Mouse (Mus musculus): ENCODE results near the gene Shcbp1l. TPM values are rescaled to one million over a fixed set of nuclear protein-coding genes. Genes with fewer than 3 reads are reported as not detected.
"Not testable (repeated sequence)": the region's sequence is repeated elsewhere in the genome, so short reads cannot be mapped to it uniquely, and the experiment has no call there.

Gene Shcbp1l
- polyA plus RNA-seq, 1 experiment from 2014 or later: 0.40 TPM

DNA sequence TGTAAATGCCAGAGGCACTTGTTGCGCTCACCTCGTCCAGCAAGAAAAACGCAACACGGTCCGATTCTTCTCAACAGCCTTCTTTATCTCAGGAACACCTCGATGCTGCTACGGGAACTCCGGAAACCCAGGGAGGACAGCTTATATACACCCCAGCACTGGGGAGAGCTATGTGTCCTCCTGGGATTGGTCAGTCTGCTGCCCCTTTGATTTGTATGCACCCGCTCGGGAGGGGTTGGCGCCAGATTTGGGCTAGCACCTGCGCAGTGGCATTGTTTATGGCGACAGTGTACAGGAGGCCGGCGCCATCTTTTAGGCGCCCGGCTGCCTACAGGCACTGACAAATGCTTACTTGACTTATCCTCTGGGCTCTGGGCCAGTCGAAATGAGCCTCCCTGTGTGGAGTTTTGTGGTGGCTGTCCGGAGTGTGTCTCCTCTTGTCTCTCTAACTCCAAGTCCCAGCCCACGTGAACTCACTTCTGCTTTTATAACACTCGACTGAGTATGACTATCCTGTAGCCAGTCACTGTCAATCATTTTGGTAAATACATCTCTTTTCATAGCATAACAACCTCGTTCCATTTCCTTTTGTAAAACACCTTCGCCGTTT is 10.7 kb upstream of the Shcbp1l start:
- not testable (repeated sequence) for H3K36me3 ChIP-seq (ENCODE audit: control insufficient read depth, insufficient read depth, low read length); H3K4me3 ChIP-seq (ENCODE audit: low read depth, low read length); ATAC-seq (ENCODE audit: low FRiP score); H3K27me3 ChIP-seq (ENCODE audit: control insufficient read depth, insufficient read depth, low read length); H3K4me1 ChIP-seq (replicated peaks; ENCODE audit: control insufficient read depth, insufficient read depth, low read length); H3K9ac ChIP-seq (ENCODE audit: low read depth, low read length); DNase-seq (ENCODE audit: low spot score); H3K27ac ChIP-seq (ENCODE audit: low read depth, low read length); H3K9me3 ChIP-seq (ENCODE audit: control insufficient read depth, low read length); H3K4me2 ChIP-seq (replicated peaks; ENCODE audit: low read depth, low read length)
- WGBS: 88% methylated on average over 24 of the region's 24 CpGs

DNA sequence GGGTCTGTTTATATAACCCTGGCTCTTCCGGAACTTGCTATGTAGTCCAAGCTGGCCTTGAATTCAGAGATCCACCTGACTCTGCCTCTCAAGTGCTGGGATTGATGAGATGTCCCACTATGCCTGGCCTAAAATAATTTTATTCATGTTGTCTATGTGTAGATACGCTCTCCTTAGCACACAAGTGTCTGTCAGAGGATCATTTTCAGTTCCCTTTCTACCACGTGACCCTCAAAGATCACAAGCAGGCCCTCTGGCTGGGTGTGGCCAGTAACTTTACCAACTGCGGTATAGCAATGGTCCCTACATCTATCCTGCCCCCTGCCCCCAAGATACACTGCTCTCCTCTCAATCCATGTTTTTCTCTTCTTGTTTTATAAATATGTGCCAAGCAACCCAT is 10.0 kb upstream of the Shcbp1l start:
- ATAC-seq (ENCODE audit: low FRiP score): no peak
- 88% methylated on average over 4 of the region's 4 CpGs for WGBS
- no peak overlapping the region for H3K9ac ChIP-seq (ENCODE audit: low read depth, low read length)
- no peaks in the 10 kb centered on the region for H3K9me3 ChIP-seq (ENCODE audit: control insufficient read depth, low read length)
- no peak for DNase-seq (ENCODE audit: low spot score)
- H3K27me3 ChIP-seq (ENCODE audit: control insufficient read depth, insufficient read depth, low read length): no peaks in the 10 kb centered on the region
- no peak overlapping the region for H3K4me3 ChIP-seq (ENCODE audit: low read depth, low read length)
- no peak overlapping the region for H3K27ac ChIP-seq (ENCODE audit: low read depth, low read length)
- H3K4me2 ChIP-seq (replicated peaks; ENCODE audit: low read depth, low read length): no peak overlapping the region
- H3K4me1 ChIP-seq (replicated peaks; ENCODE audit: control insufficient read depth, insufficient read depth, low read length): no peaks in the 10 kb centered on the region
- H3K36me3 ChIP-seq (ENCODE audit: control insufficient read depth, insufficient read depth, low read length): no peaks in the 10 kb centered on the region

DNA sequence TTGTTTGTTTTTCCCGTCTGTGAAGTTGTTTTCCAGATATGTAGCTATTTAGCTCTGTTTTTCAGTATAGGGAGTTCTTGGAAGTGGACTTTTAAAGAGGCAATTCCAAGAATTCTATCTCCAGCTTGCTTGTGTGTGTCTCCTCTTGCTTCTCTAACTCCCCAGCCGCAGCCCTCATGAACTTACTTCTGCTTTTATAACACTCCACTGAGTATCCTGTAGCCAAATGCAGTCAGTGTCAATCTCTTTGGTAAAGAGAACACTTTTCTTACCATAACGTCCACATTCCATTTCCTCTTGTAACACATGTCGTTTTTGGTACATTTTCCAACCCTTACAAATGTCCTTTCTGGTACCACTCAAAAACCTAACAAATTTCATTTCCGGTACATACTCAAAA is 9.2 kb upstream of the Shcbp1l start:
- not testable (repeated sequence) for H3K4me3 ChIP-seq (ENCODE audit: low read depth, low read length); DNase-seq (ENCODE audit: low spot score); H3K9me3 ChIP-seq (ENCODE audit: control insufficient read depth, low read length); ATAC-seq (ENCODE audit: low FRiP score); H3K4me1 ChIP-seq (replicated peaks; ENCODE audit: control insufficient read depth, insufficient read depth, low read length); H3K27me3 ChIP-seq (ENCODE audit: control insufficient read depth, insufficient read depth, low read length); H3K9ac ChIP-seq (ENCODE audit: low read depth, low read length); H3K36me3 ChIP-seq (ENCODE audit: control insufficient read depth, insufficient read depth, low read length); H3K27ac ChIP-seq (ENCODE audit: low read depth, low read length); H3K4me2 ChIP-seq (replicated peaks; ENCODE audit: low read depth, low read length)
- WGBS: 83% methylated on average over 2 of the region's 5 CpGs

DNA sequence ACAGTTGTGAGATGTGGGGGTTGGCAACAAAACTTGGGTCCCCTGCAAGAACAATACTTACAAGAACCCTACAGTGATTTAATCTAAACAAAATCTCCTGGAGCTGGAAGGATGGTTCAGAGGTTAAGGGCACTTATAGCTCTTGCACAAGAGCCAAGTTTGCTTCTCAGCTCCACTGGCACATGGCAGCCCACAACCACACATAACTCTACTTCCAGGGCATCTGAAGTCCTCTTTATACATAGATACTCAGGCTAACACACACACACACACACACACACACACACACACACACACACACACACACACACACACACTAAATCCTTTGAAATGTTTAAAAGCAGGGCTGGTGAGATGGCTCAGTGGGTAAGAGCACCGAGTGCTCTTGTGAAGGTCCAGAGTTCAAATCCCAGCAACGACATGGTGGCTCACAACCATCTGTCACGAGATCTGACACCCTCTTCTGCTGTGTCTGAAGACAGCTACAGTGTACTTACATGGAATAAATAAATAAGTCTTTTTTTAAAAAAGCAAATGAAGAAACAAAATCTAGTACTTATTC is 8.6 kb upstream of the Shcbp1l start:
- not testable (repeated sequence) for H3K9ac ChIP-seq (ENCODE audit: low read depth, low read length); DNase-seq (ENCODE audit: low spot score); H3K4me3 ChIP-seq (ENCODE audit: low read depth, low read length); ATAC-seq (ENCODE audit: low FRiP score); H3K4me2 ChIP-seq (replicated peaks; ENCODE audit: low read depth, low read length); H3K36me3 ChIP-seq (ENCODE audit: control insufficient read depth, insufficient read depth, low read length); H3K9me3 ChIP-seq (ENCODE audit: control insufficient read depth, low read length); H3K27me3 ChIP-seq (ENCODE audit: control insufficient read depth, insufficient read depth, low read length); H3K27ac ChIP-seq (ENCODE audit: low read depth, low read length); H3K4me1 ChIP-seq (replicated peaks; ENCODE audit: control insufficient read depth, insufficient read depth, low read length)
- 93% methylated on average over 3 of the region's 3 CpGs for WGBS

DNA sequence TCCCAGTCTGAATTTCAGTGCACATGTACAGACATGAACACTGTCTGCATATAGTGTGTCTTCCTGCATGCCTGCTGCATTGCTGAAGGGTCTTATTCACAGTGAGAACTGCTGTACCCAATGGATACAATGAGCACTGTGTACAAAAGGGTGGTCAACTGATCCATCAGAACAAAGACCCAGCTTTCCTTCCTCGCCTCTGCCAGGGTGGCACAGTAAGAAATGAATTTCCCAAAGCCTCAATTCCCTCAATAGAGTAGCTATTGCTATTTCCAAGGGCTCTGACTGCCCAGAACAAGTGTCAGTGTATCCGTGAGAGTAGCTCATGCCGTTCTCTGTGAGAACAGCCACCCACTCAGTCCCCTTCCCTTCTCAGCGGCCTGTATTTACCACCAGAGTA is 7.2 kb upstream of the Shcbp1l start:
- H3K27ac ChIP-seq (ENCODE audit: low read depth, low read length); H3K27me3 ChIP-seq (ENCODE audit: control insufficient read depth, insufficient read depth, low read length); H3K4me3 ChIP-seq (ENCODE audit: low read depth, low read length); ATAC-seq (ENCODE audit: low FRiP score); H3K4me1 ChIP-seq (replicated peaks; ENCODE audit: control insufficient read depth, insufficient read depth, low read length); H3K9me3 ChIP-seq (ENCODE audit: control insufficient read depth, low read length); H3K4me2 ChIP-seq (replicated peaks; ENCODE audit: low read depth, low read length); H3K9ac ChIP-seq (ENCODE audit: low read depth, low read length); H3K36me3 ChIP-seq (ENCODE audit: control insufficient read depth, insufficient read depth, low read length); DNase-seq (ENCODE audit: low spot score): not testable (repeated sequence)
- WGBS: 77% methylated on average over 4 of the region's 4 CpGs

DNA sequence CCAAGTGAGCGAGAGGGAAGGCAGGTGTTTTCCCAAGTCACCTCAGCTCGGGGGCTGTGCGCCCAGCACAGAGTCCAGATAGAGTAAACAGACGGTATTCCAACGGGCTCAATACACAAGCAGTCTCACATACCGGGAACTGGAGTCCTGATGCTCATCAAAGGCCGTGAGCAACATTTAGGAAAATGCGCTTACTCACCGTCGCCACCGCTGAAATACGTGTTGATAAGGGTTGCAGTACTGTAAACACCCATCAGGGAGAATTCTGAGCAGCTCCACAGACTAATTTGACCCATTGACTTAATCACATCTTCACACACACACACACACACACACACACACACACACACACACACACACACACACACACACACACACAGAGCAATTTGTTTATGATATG is 691 bp upstream of the Shcbp1l start:
- H3K4me3 ChIP-seq (ENCODE audit: low read depth, low read length): peak overlapping the region; percentile 56
- no peaks in the 10 kb centered on the region for H3K9me3 ChIP-seq (ENCODE audit: control insufficient read depth, low read length)
- H3K27me3 ChIP-seq (ENCODE audit: control insufficient read depth, insufficient read depth, low read length): peaks cover 5% of the 10 kb centered on the region; the same call in 1 of the 2 replicates
- ATAC-seq (ENCODE audit: low FRiP score) (peak; percentile 36; the same call in 1 of the 2 replicates), DNase-seq (ENCODE audit: low spot score) (peak; percentile 31)
- no peak overlapping the region for H3K27ac ChIP-seq (ENCODE audit: low read depth, low read length)
- 35% methylated on average over 12 of the region's 12 CpGs for WGBS
- peak overlapping the region; percentile 97 for H3K4me2 ChIP-seq (replicated peaks; ENCODE audit: low read depth, low read length)
- no peaks in the 10 kb centered on the region for H3K36me3 ChIP-seq (ENCODE audit: control insufficient read depth, insufficient read depth, low read length)
- peak overlapping the region; percentile 31; the same call in 1 of the 2 replicates for H3K9ac ChIP-seq (ENCODE audit: low read depth, low read length)
- 0 out of 2 replicates have a peak, but pooled peaks cover 2% of the 10 kb centered on the region for H3K4me1 ChIP-seq (replicated peaks; ENCODE audit: control insufficient read depth, insufficient read depth, low read length)

DNA sequence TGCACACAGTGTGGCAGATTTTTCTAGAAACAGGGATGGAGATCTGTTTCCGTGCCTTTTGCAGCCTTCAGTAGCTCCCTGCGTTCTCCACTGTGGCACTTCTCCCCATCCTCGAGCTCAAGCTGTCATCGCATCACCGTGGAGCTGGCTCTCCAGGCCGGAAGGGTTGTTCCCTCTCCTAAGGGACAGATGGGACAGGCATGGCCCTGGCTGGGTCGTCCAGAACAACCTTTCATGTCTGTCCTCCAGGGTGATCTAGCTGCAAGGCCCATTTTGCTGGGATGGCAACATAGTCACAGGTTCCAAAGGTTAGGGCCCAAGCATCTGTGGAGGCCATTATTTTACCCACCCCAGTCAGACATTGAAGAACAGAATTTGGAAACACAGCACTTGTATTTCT is 6.2 kb downstream of the Shcbp1l start:
- Histone ChIP-seq H3K9me3 (ENCODE audit: control insufficient read depth, low read length) (no peaks in the 10 kb centered on the region), H3K4me3 (ENCODE audit: low read depth, low read length) (no peak overlapping the region), H3K4me1 (replicated peaks; ENCODE audit: control insufficient read depth, insufficient read depth, low read length) (no peaks in the 10 kb centered on the region), H3K9ac (ENCODE audit: low read depth, low read length) (no peak overlapping the region), H3K27ac (ENCODE audit: low read depth, low read length) (no peak overlapping the region), H3K4me2 (replicated peaks; ENCODE audit: low read depth, low read length) (no peak overlapping the region), H3K27me3 (ENCODE audit: control insufficient read depth, insufficient read depth, low read length) (no peaks in the 10 kb centered on the region), H3K36me3 (ENCODE audit: control insufficient read depth, insufficient read depth, low read length) (no peaks in the 10 kb centered on the region)
- WGBS: 69% methylated on average over 7 of the region's 7 CpGs
- DNase-seq (ENCODE audit: low spot score): no peak
- ATAC-seq (ENCODE audit: low FRiP score): no peak

DNA sequence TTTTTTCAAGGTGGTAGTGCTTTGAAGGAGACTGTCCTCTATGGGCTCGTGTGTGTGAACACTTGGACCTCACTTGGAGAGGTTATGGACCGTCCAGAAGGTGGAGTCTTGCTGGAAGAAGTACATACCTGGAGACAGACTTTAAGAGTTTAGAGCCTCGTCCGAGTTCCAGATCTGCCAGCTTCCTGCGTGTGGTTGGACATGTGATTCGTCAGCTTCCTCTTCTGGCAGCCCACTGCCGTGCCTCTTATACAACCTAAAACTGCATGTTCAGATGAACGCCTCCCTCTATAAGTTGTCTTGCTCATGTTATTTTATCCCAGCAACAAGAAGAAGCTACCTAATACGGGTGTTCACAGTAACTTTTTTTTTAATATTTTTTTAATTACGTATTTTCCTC is 6.7 kb downstream of the Shcbp1l start:
- DNase-seq (ENCODE audit: low spot score) (no peak), ATAC-seq (ENCODE audit: low FRiP score) (no peak)
- Histone ChIP-seq H3K9me3 (ENCODE audit: control insufficient read depth, low read length) (no peaks in the 10 kb centered on the region), H3K27me3 (ENCODE audit: control insufficient read depth, insufficient read depth, low read length) (no peaks in the 10 kb centered on the region), H3K4me2 (replicated peaks; ENCODE audit: low read depth, low read length) (no peak overlapping the region), H3K27ac (ENCODE audit: low read depth, low read length) (no peak overlapping the region), H3K9ac (ENCODE audit: low read depth, low read length) (no peak overlapping the region), H3K4me3 (ENCODE audit: low read depth, low read length) (no peak overlapping the region), H3K4me1 (replicated peaks; ENCODE audit: control insufficient read depth, insufficient read depth, low read length) (no peaks in the 10 kb centered on the region), H3K36me3 (ENCODE audit: control insufficient read depth, insufficient read depth, low read length) (no peaks in the 10 kb centered on the region)
- 87% methylated on average over 10 of the region's 10 CpGs for WGBS

DNA sequence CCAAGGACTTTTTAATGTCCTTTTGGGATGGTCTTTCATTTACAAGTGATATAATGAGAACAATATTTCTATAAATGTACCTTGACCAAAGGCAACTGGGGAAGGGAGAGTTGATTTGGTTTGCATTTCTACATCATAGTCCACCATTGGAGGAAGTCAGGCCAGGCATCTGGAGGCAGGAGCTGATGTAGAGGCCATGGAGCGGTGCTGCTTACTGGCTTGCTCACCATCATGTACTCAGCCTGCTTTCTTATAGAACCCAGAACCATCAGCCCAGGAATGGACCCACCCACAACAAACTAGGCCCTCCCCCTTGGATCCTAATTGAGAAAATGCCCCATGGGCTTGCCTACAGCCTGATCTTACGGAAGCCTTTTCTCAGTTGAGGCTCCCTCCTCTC is 7.4 kb downstream of the Shcbp1l start:
- 95% methylated on average over 2 of the region's 2 CpGs for WGBS
- H3K27me3 ChIP-seq (ENCODE audit: control insufficient read depth, insufficient read depth, low read length): no peaks in the 10 kb centered on the region
- no peak for DNase-seq (ENCODE audit: low spot score)

More for the DNA sequence above, 7.4 kb downstream of the Shcbp1l start:
- Histone ChIP-seq H3K4me3 (ENCODE audit: low read depth, low read length) (no peak overlapping the region), H3K27ac (ENCODE audit: low read depth, low read length) (no peak overlapping the region), H3K4me2 (replicated peaks; ENCODE audit: low read depth, low read length) (no peak overlapping the region), H3K9me3 (ENCODE audit: control insufficient read depth, low read length) (no peaks in the 10 kb centered on the region), H3K9ac (ENCODE audit: low read depth, low read length) (no peak overlapping the region), H3K4me1 (replicated peaks; ENCODE audit: control insufficient read depth, insufficient read depth, low read length) (no peaks in the 10 kb centered on the region), H3K36me3 (ENCODE audit: control insufficient read depth, insufficient read depth, low read length) (no peaks in the 10 kb centered on the region)
- no peak for ATAC-seq (ENCODE audit: low FRiP score)
